Mouse (Mus musculus): ENCODE data around the gene Btnl10. TPM values are rescaled to one million over a fixed set of nuclear protein-coding genes. Genes with fewer than 3 reads are reported as not detected.

Btnl10 gene
- total and polyA plus RNA-seq, 2 experiments from 2014 or later, result 0.04 TPM; not detected in 1

- no peak overlapping the region for H3K4me2 ChIP-seq (ENCODE audit: low read depth, low read length)
- no peak for ATAC-seq
- no peak overlapping the region for H3K27ac ChIP-seq
- no peak for DNase-seq (ENCODE audit: low spot score)
- H3K4me1 ChIP-seq (ENCODE audit: insufficient read depth, low read length), result peaks cover 9% of the 10 kb centered on the region; the same call in 1 of the 2 replicates
- H3K9me3 ChIP-seq (ENCODE audit: low read length), result no peaks in the 10 kb centered on the region
- H3K9ac ChIP-seq (replicated peaks; ENCODE audit: low read length), result no peak overlapping the region
- no peaks in the 10 kb centered on the region for H3K27me3 ChIP-seq (ENCODE audit: insufficient read depth, low read length)
- H3K4me3 ChIP-seq (ENCODE audit: low read length), result no peak overlapping the region
- no peak for TF ChIP-seq CTCF (IDR thresholded peaks at IDR 0.05; ENCODE audit: low read depth)
- H3K36me3 ChIP-seq (ENCODE audit: insufficient read depth, low read length), result peaks cover 22% of the 10 kb centered on the region; the same call in 1 of the 2 replicates
These were observed 16.6 kb upstream of the Btnl10 start for GRCm38 (mm10) chr11:58901080-58901479.

DNA sequence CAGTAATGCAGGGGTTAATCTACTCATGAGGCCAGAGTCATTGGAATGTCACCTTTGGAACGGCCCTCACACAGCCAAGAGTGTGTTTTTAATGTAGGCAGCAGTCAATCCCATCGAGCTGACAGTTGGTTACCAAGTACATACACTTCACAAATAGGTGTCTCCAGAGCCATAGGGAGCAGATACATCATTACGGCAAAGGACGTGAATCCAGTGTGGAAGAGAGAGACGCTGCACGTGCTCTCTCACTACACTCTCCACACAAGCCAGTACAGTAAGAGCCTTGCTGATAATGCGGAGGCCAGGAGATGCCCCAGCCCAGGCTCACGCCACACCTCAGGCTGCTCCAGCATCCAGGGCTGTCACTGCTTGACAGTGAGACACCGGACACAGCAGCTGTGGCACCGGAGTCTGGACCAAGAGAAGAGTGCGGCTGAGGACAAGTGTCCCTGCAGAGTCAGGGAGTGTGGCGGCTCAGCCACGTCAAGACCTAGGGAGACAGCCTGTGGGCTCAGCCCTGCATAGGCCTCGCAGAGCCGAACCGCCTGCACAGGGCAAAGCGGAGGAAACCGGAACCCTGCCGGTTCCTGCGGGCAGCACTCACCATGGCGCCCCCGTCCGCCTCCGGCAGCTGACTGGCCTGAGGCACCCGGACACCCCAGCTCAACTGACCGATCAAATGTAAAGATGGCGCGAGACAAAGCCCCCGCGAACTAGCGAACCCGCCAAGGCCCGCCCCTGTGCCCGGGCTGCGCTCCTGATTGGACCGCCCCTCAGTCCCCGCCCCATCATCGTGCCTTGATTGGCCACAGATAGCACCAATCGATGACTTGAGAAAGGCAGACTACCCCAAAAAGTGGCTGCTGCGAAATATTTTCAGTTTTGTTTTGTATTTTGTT, 13.9 kb upstream of the Btnl10 start, which contains the start of gene Zfp39:
Zfp39 (minus strand) TSS at position 715 of the 899 bp plus-strand sequence.
- ATAC-seq (peak; percentile 99), DNase-seq (ENCODE audit: low spot score) (peak; percentile 96)
- peak within 1 kb of the TSS; percentile 79 for H3K4me2 ChIP-seq (ENCODE audit: low read depth, low read length)
- no peak for TF ChIP-seq CTCF (IDR thresholded peaks at IDR 0.05; ENCODE audit: low read depth)
- H3K27me3 ChIP-seq (ENCODE audit: insufficient read depth, low read length), result no peaks in the 10 kb centered on the region
- H3K4me3 ChIP-seq (ENCODE audit: low read length), result peak within 1 kb of the TSS; percentile 68
- H3K9me3 ChIP-seq (ENCODE audit: low read length), result no peaks in the 10 kb centered on the region
- H3K27ac ChIP-seq, result peak within 1 kb of the TSS; percentile 90
- peaks cover 17% of the 10 kb centered on the region; the same call in 1 of the 2 replicates for H3K36me3 ChIP-seq (ENCODE audit: insufficient read depth, low read length)
- H3K9ac ChIP-seq (replicated peaks; ENCODE audit: low read length), result peak within 1 kb of the TSS; percentile 82
- peaks cover 9% of the 10 kb centered on the region; the same call in 1 of the 2 replicates for H3K4me1 ChIP-seq (ENCODE audit: insufficient read depth, low read length)
- WGBS, result under 1% methylated on average over 40 of the region's 40 CpGs

DNA sequence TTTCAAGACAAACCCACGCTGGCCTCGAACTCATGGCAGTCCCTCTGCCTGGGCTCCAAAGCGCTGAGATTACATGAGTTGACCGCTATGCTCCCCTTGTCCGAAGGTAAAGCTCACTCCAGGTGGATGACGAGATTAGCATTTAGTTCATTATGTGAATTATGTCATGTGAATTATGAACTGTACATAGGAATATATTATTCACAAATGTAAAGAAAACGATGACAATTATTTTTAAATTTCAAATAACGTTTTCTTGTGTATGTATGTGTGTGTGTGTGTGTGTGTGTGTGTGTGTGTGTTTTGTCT, 13.3 kb upstream of the Btnl10 start:
- peak overlapping the region; percentile 68 for H3K4me3 ChIP-seq (ENCODE audit: low read length)
- peak overlapping the region; percentile 90; the same call in 1 of the 2 replicates for H3K27ac ChIP-seq
- peaks cover 9% of the 10 kb centered on the region; the same call in 1 of the 2 replicates for H3K4me1 ChIP-seq (ENCODE audit: insufficient read depth, low read length)
- H3K4me2 ChIP-seq (ENCODE audit: low read depth, low read length), result peak overlapping the region; percentile 79
- H3K36me3 ChIP-seq (ENCODE audit: insufficient read depth, low read length), result peaks cover 11% of the 10 kb centered on the region; the same call in 1 of the 2 replicates
- DNase-seq (ENCODE audit: low spot score) (no peak), ATAC-seq (peak; percentile 36; the same call in 1 of the 2 replicates)
- peak overlapping the region; percentile 82 for H3K9ac ChIP-seq (replicated peaks; ENCODE audit: low read length)
- WGBS, result 2% methylated on average over 8 of the region's 8 CpGs
- no peaks in the 10 kb centered on the region for H3K27me3 ChIP-seq (ENCODE audit: insufficient read depth, low read length)
- no peak for TF ChIP-seq CTCF (IDR thresholded peaks at IDR 0.05; ENCODE audit: low read depth)
- H3K9me3 ChIP-seq (ENCODE audit: low read length), result no peaks in the 10 kb centered on the region

- 53% methylated on average over 6 of the region's 6 CpGs for WGBS
- no peaks in the 10 kb centered on the region for H3K9me3 ChIP-seq (ENCODE audit: low read length)
- H3K9ac ChIP-seq (replicated peaks; ENCODE audit: low read length), result no peak overlapping the region
- DNase-seq (ENCODE audit: low spot score) (peak; percentile 58), ATAC-seq (no peak)
- peak overlapping the region; percentile 79; the same call in 1 of the 2 replicates for H3K4me2 ChIP-seq (ENCODE audit: low read depth, low read length)
- H3K27ac ChIP-seq, result no peak overlapping the region
- no peaks in the 10 kb centered on the region for H3K27me3 ChIP-seq (ENCODE audit: insufficient read depth, low read length)
- TF ChIP-seq CTCF (IDR thresholded peaks at IDR 0.05; ENCODE audit: low read depth), result no peak
- H3K4me1 ChIP-seq (ENCODE audit: insufficient read depth, low read length), result peaks cover 9% of the 10 kb centered on the region; the same call in 1 of the 2 replicates
- H3K36me3 ChIP-seq (ENCODE audit: insufficient read depth, low read length), result peaks cover 9% of the 10 kb centered on the region; the same call in 1 of the 2 replicates
- H3K4me3 ChIP-seq (ENCODE audit: low read length), result no peak overlapping the region
These were observed 12.9 kb upstream of the Btnl10 start for GRCm38 (mm10) chr11:58904838-58905237.

- DNase-seq (ENCODE audit: low spot score), result no peak
- Histone ChIP-seq H3K36me3 (ENCODE audit: insufficient read depth, low read length) (no peaks in the 10 kb centered on the region), H3K27ac (no peak overlapping the region), H3K4me2 (ENCODE audit: low read depth, low read length) (peak overlapping the region; percentile 68; the same call in 1 of the 2 replicates), H3K9ac (replicated peaks; ENCODE audit: low read length) (peak overlapping the region; percentile 51), H3K4me1 (ENCODE audit: insufficient read depth, low read length) (no peaks in the 10 kb centered on the region), H3K4me3 (ENCODE audit: low read length) (no peak overlapping the region), H3K9me3 (ENCODE audit: low read length) (no peaks in the 10 kb centered on the region), H3K27me3 (ENCODE audit: insufficient read depth, low read length) (no peaks in the 10 kb centered on the region)
- WGBS, result 92% methylated on average over 1 of the region's 1 CpGs
- ATAC-seq, result no peak
- no peak for TF ChIP-seq CTCF (IDR thresholded peaks at IDR 0.05; ENCODE audit: low read depth)
These were observed 3.9 kb upstream of the Btnl10 start for GRCm38 (mm10) chr11:58913776-58914175.

DNA sequence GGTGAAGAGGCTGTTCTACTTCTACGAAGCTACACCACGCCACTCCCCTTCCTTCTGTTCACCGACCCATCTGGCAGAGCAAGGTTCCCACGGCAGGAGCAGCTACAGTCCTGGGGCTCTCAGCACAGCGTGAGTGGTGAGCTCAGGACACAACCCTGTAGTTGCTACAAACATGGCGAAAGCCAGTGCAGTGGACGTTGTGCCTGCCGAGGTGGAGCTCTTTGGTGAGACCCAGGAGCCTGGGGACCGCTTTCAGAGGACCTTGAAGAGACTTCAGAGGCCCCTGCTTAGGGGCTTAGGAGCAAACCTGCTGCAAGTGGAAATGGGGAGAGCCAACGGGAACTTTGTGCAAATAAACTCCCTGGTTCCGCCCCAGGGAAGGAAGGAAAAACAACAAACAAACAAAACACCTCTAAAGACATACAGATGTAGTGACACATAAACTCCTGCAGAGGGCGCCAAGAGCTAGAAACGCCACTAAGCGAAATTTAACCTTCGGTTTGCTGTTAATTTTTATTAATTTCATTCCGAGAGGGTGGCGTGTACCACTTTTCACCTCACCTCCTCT, 3.2 kb upstream of the Btnl10 start:
- DNase-seq (ENCODE audit: low spot score) (peak; percentile 76), ATAC-seq (0 out of 2 replicates have a peak, but pooled peaks have one; percentile 24)
- peak; percentile 80 for TF ChIP-seq CTCF (IDR thresholded peaks at IDR 0.05; ENCODE audit: low read depth)
- H3K27ac ChIP-seq, result peak overlapping the region; percentile 48; the same call in 1 of the 2 replicates
- 10% methylated on average over 17 of the region's 17 CpGs for WGBS
- peak overlapping the region; percentile 51 for H3K9ac ChIP-seq (replicated peaks; ENCODE audit: low read length)
- H3K4me1 ChIP-seq (ENCODE audit: insufficient read depth, low read length), result no peaks in the 10 kb centered on the region
- H3K9me3 ChIP-seq (ENCODE audit: low read length), result no peaks in the 10 kb centered on the region
- no peaks in the 10 kb centered on the region for H3K36me3 ChIP-seq (ENCODE audit: insufficient read depth, low read length)
- H3K4me3 ChIP-seq (ENCODE audit: low read length), result peak overlapping the region; percentile 33
- H3K4me2 ChIP-seq (ENCODE audit: low read depth, low read length), result peak overlapping the region; percentile 68
- no peaks in the 10 kb centered on the region for H3K27me3 ChIP-seq (ENCODE audit: insufficient read depth, low read length)

All from hindbrain, postnatal 0 days (tissue).